Mouse (Mus musculus): ENCODE data around the gene Stx17. TPM values are rescaled to one million over a fixed set of nuclear protein-coding genes. Genes with fewer than 3 reads are reported as not detected.
A peak's percentile ranks its signal among the peaks of the same experiment; 100 is the strongest.

Stx17 gene
- polyA plus RNA-seq, 1 experiment from 2014 or later, result 29.6 TPM

- H3K4me3 ChIP-seq (replicated peaks), result no peak overlapping the region
- H3K4me1 ChIP-seq, result no peaks in the 10 kb centered on the region
- no peaks in the 10 kb centered on the region for H3K9me3 ChIP-seq
- H3K4me2 ChIP-seq, result no peak overlapping the region
- WGBS, result 47% methylated on average over 2 of the region's 2 CpGs
- H3K36me3 ChIP-seq, result 0 out of 2 replicates have a peak, but pooled peaks cover 4% of the 10 kb centered on the region
- no peak for ATAC-seq (ENCODE audit: insufficient read depth, low FRiP score, low read depth)
- H3K9ac ChIP-seq, result no peak overlapping the region
- H3K27me3 ChIP-seq (replicated peaks), result no peaks in the 10 kb centered on the region
- no peak overlapping the region for H3K27ac ChIP-seq
Observed at GRCm38 (mm10) chr4:48180922-48181321, 56.2 kb downstream of the Stx17 start.

GRCm38 (mm10) chr4:48181366-48181765 is 56.7 kb downstream of the Stx17 start:
- no peaks in the 10 kb centered on the region for H3K9me3 ChIP-seq
- H3K27me3 ChIP-seq (replicated peaks), result no peaks in the 10 kb centered on the region
- H3K9ac ChIP-seq, result no peak overlapping the region
- H3K4me3 ChIP-seq (replicated peaks), result no peak overlapping the region
- no peaks in the 10 kb centered on the region for H3K4me1 ChIP-seq
- 75% methylated on average over 6 of the region's 6 CpGs for WGBS
- no peak overlapping the region for H3K27ac ChIP-seq
- 0 out of 2 replicates have a peak, but pooled peaks cover 4% of the 10 kb centered on the region for H3K36me3 ChIP-seq
- no peak for ATAC-seq (ENCODE audit: insufficient read depth, low FRiP score, low read depth)
- H3K4me2 ChIP-seq, result no peak overlapping the region

GRCm38 (mm10) chr4:48182115-48182806 is 57.5 kb downstream of the Stx17 start:
- Histone ChIP-seq H3K27me3 (replicated peaks) (no peaks in the 10 kb centered on the region), H3K9me3 (no peaks in the 10 kb centered on the region), H3K36me3 (0 out of 2 replicates have a peak, but pooled peaks cover 4% of the 10 kb centered on the region), H3K9ac (no peak overlapping the region), H3K4me1 (no peaks in the 10 kb centered on the region), H3K4me3 (replicated peaks) (no peak overlapping the region), H3K4me2 (no peak overlapping the region), H3K27ac (no peak overlapping the region)
- ATAC-seq (ENCODE audit: insufficient read depth, low FRiP score, low read depth), result no peak
- WGBS, result 89% methylated on average over 8 of the region's 8 CpGs

GRCm38 (mm10) chr4:48197925-48198324 is 73.2 kb downstream of the Stx17 start:
- no peak for ATAC-seq (ENCODE audit: insufficient read depth, low FRiP score, low read depth)
- Histone ChIP-seq H3K9ac (no peak overlapping the region), H3K27ac (no peak overlapping the region), H3K4me1 (no peaks in the 10 kb centered on the region), H3K36me3 (no peaks in the 10 kb centered on the region), H3K4me2 (no peak overlapping the region), H3K4me3 (replicated peaks) (no peak overlapping the region), H3K27me3 (replicated peaks) (no peaks in the 10 kb centered on the region), H3K9me3 (no peaks in the 10 kb centered on the region)
- 78% methylated on average over 3 of the region's 3 CpGs for WGBS

GRCm38 (mm10) chr4:48198447-48198846 is 73.7 kb downstream of the Stx17 start:
- H3K4me3 ChIP-seq (replicated peaks), result no peak overlapping the region
- no peak for ATAC-seq (ENCODE audit: insufficient read depth, low FRiP score, low read depth)
- H3K36me3 ChIP-seq, result no peaks in the 10 kb centered on the region
- no peaks in the 10 kb centered on the region for H3K27me3 ChIP-seq (replicated peaks)
- no peak overlapping the region for H3K27ac ChIP-seq
- H3K4me1 ChIP-seq, result no peaks in the 10 kb centered on the region
- no peak overlapping the region for H3K4me2 ChIP-seq
- WGBS, result 64% methylated on average over 8 of the region's 8 CpGs
- no peaks in the 10 kb centered on the region for H3K9me3 ChIP-seq
- H3K9ac ChIP-seq, result no peak overlapping the region

GRCm38 (mm10) chr4:48203564-48203963 is 78.8 kb downstream of the Stx17 start:
- Histone ChIP-seq H3K4me2 (no peak overlapping the region), H3K27me3 (replicated peaks) (no peaks in the 10 kb centered on the region), H3K27ac (no peak overlapping the region), H3K36me3 (0 out of 2 replicates have a peak, but pooled peaks cover 3% of the 10 kb centered on the region), H3K4me3 (replicated peaks) (no peak overlapping the region), H3K4me1 (no peaks in the 10 kb centered on the region), H3K9ac (no peak overlapping the region), H3K9me3 (no peaks in the 10 kb centered on the region)
- WGBS, result 90% methylated on average over 4 of the region's 4 CpGs
- ATAC-seq (ENCODE audit: insufficient read depth, low FRiP score, low read depth), result no peak

- Histone ChIP-seq H3K9me3 (no peaks in the 10 kb centered on the region), H3K27ac (no peak overlapping the region), H3K4me1 (no peaks in the 10 kb centered on the region), H3K36me3 (no peaks in the 10 kb centered on the region), H3K9ac (no peak overlapping the region), H3K27me3 (replicated peaks) (no peaks in the 10 kb centered on the region), H3K4me2 (no peak overlapping the region), H3K4me3 (replicated peaks) (no peak overlapping the region)
- WGBS, result 31% methylated on average over 2 of the region's 2 CpGs
- ATAC-seq (ENCODE audit: insufficient read depth, low FRiP score, low read depth), result peak; percentile 68; the same call in 1 of the 2 replicates
Observed at GRCm38 (mm10) chr4:48225173-48225572, 100.5 kb downstream of the Stx17 start.

GRCm38 (mm10) chr4:48225604-48226003 is 100.9 kb downstream of the Stx17 start:
- Histone ChIP-seq H3K4me2 (no peak overlapping the region), H3K9ac (no peak overlapping the region), H3K4me1 (no peaks in the 10 kb centered on the region), H3K36me3 (no peaks in the 10 kb centered on the region), H3K4me3 (replicated peaks) (no peak overlapping the region), H3K9me3 (no peaks in the 10 kb centered on the region), H3K27me3 (replicated peaks) (no peaks in the 10 kb centered on the region), H3K27ac (0 out of 2 replicates have a peak overlapping the region, but pooled peaks have one; percentile 21)
- WGBS, result 20% methylated on average over 3 of the region's 3 CpGs
- ATAC-seq (ENCODE audit: insufficient read depth, low FRiP score, low read depth), result no peak

- Histone ChIP-seq H3K4me2 (no peak overlapping the region), H3K4me3 (replicated peaks) (no peak overlapping the region), H3K27me3 (replicated peaks) (no peaks in the 10 kb centered on the region), H3K9me3 (no peaks in the 10 kb centered on the region), H3K27ac (peak overlapping the region; percentile 44; the same call in 1 of the 2 replicates), H3K4me1 (no peaks in the 10 kb centered on the region), H3K36me3 (no peaks in the 10 kb centered on the region), H3K9ac (no peak overlapping the region)
- ATAC-seq (ENCODE audit: insufficient read depth, low FRiP score, low read depth), result peak; percentile 66; the same call in 1 of the 2 replicates
- 46% methylated on average over 3 of the region's 3 CpGs for WGBS
Observed at GRCm38 (mm10) chr4:48226800-48227199, 102.1 kb downstream of the Stx17 start.

MicroRNAs encoded within 50 kb of the gene (microRNA counts, 519-probe panel; counts per million panel counts)
- 2,025 counts per million, percentile 24 among the panel's probes with 10 or more counts for microRNA mmu-miR-1958

Small RNA genes within 50 kb of the gene (microRNA-seq; reads per million reads assigned to microRNA genes)
- gene Mir1958, result not detected

Other genes starting within 250 kb of the Stx17 start
- gene Nr4a3, start 79.8 kb upstream of the Stx17 start, polyA plus RNA-seq (2015; fragmentation: Nextera tagmentation; extraction: Ambion mirVana), result 0.10 and 0.21 TPM in 2 replicates
- 104 and 116 TPM in 2 replicates for gene Erp44, start 154.6 kb downstream of the Stx17 start, polyA plus RNA-seq (2015; fragmentation: Nextera tagmentation; extraction: Ambion mirVana)
- 9.5 and 10.1 TPM in 2 replicates for gene Invs, start 154.8 kb downstream of the Stx17 start, polyA plus RNA-seq (2015; fragmentation: Nextera tagmentation; extraction: Ambion mirVana)